Mouse (Mus musculus) small intestine, adult 2 months (tissue): Measurements from ENCODE around the gene Vmo1.
"Not testable (repeated sequence)": the region's sequence is repeated elsewhere in the genome, so short reads cannot be mapped to it uniquely, and the experiment has no call there.

Source experiments
- CTCF ChIP-seq: fragments of 200-500 bp; IDR thresholded peaks from 2 replicates; pipeline ENCODE4 v1.5.1; 2012; ENCODE audit warnings: low read depth, mild to moderate bottlenecking, control low read depth, inconsistent platforms, low read length, moderate library complexity, mixed read lengths; ENCODE audit not compliant: insufficient replicate concordance, insufficient read length; ENCODE audit errors: extremely low read depth
- POLR2A ChIP-seq: fragments of 200-500 bp; IDR thresholded peaks from 2 replicates; pipeline ENCODE4 v1.6.1; 2012; ENCODE audit warnings: low read depth, mild to moderate bottlenecking, control low read depth, inconsistent platforms, low read length, moderate library complexity

DNA sequence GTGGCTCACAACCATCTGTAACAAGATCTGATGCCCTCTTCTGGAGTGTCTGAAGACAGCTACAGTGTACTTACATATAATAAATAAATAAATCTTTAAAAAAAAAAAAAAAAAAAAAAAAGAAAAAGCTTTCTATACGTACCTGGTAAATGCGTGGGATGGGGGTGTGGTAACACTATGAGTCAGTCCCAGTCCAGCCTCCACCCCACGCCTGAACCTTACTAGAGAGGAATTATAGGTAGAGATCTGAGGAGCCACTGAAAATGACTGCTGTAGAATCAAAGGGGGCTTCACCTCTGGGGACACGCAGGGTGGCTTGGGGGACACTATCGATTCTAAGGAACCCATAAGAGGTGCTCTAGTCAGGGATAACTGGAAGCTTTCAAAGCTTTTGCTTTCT, 41.1 kb downstream of the Vmo1 start:
- TF ChIP-seq CTCF, POLR2A: not testable (repeated sequence)
